Mouse (Mus musculus): ENCODE results near the gene Me3.

Me3 gene

GRCm38 (mm10) chr7:89667570-89667969 lies 35.4 kb downstream of the Me3 start:
- DNase-seq, result no peak

GRCm38 (mm10) chr7:89669461-89669860 lies 37.3 kb downstream of the Me3 start:
- peak in 1 of 2 experiments; percentile 16 for DNase-seq

- DNase-seq, result no peak
Measured at GRCm38 (mm10) chr7:89671104-89671831, 39.1 kb downstream of the Me3 start.

GRCm38 (mm10) chr7:89676176-89676575 lies 44.0 kb downstream of the Me3 start:
- DNase-seq, result no peak

GRCm38 (mm10) chr7:89677850-89678249 lies 45.7 kb downstream of the Me3 start:
- DNase-seq, result no peak

GRCm38 (mm10) chr7:89678719-89679118 lies 46.5 kb downstream of the Me3 start:
- DNase-seq, result no peak

GRCm38 (mm10) chr7:89679139-89679538 lies 46.9 kb downstream of the Me3 start:
- no peak for DNase-seq

- no peak for DNase-seq
Measured at GRCm38 (mm10) chr7:89679621-89680140, 47.5 kb downstream of the Me3 start.

- DNase-seq, result no peak
Measured at GRCm38 (mm10) chr7:89680891-89681290, 48.7 kb downstream of the Me3 start.

GRCm38 (mm10) chr7:89681666-89682470 lies 49.7 kb downstream of the Me3 start:
- DNase-seq, result no peak

GRCm38 (mm10) chr7:89698186-89698585 lies 66.0 kb downstream of the Me3 start:
- DNase-seq, result peak in 1 of 2 experiments; percentile 25

- DNase-seq, result no peak
Measured at GRCm38 (mm10) chr7:89699668-89700350, 67.6 kb downstream of the Me3 start.

GRCm38 (mm10) chr7:89700511-89700910 lies 68.3 kb downstream of the Me3 start:
- no peak for DNase-seq

- DNase-seq, result no peak
Measured at GRCm38 (mm10) chr7:89710776-89711175, 78.6 kb downstream of the Me3 start.

GRCm38 (mm10) chr7:89713059-89713458 lies 80.9 kb downstream of the Me3 start:
- DNase-seq, result no peak

- DNase-seq, result no peak
Measured at GRCm38 (mm10) chr7:89716226-89716625, 84.0 kb downstream of the Me3 start.

- DNase-seq, result peak; percentile 11 to 23
Measured at GRCm38 (mm10) chr7:89717521-89717920, 85.3 kb downstream of the Me3 start.

- DNase-seq, result no peak
Measured at GRCm38 (mm10) chr7:89718264-89718663, 86.1 kb downstream of the Me3 start.

- DNase-seq, result no peak
Measured at GRCm38 (mm10) chr7:89720256-89720655, 88.1 kb downstream of the Me3 start.

GRCm38 (mm10) chr7:89726712-89727111 lies 94.5 kb downstream of the Me3 start:
- no peak for DNase-seq

- DNase-seq, result no peak
Measured at GRCm38 (mm10) chr7:89727615-89728014, 95.4 kb downstream of the Me3 start.

GRCm38 (mm10) chr7:89728393-89728792 lies 96.2 kb downstream of the Me3 start:
- DNase-seq, result no peak

GRCm38 (mm10) chr7:89730514-89730913 lies 98.3 kb downstream of the Me3 start:
- no peak for DNase-seq

Measured in kidney, postnatal 4 days (tissue).